Mouse (Mus musculus) olfactory bulb, adult 2 months (tissue): ENCODE data around the gene Ccdc141. TPM values are rescaled to one million over a fixed set of nuclear protein-coding genes. Genes with fewer than 3 reads are reported as not detected.

Experiments
- H3K27ac ChIP-seq: fragments of 200-500 bp; 2 replicates; pipeline ENCODE4 v1.5.1; 2012; ENCODE audit warnings: low read depth, low read length; ENCODE audit not compliant: insufficient read depth
- H3K4me1 ChIP-seq: fragments of 200-500 bp; 2 replicates; pipeline ENCODE4 v1.6.1; 2012; ENCODE audit warnings: low read length; ENCODE audit not compliant: control insufficient read depth, insufficient read depth
- H3K4me3 ChIP-seq: fragments of 200-500 bp; 2 replicates; pipeline ENCODE4 v1.5.1; 2012; ENCODE audit warnings: mild to moderate bottlenecking, low read depth, low read length, moderate library complexity; ENCODE audit not compliant: insufficient read depth
- CTCF ChIP-seq: fragments of 200-500 bp; IDR thresholded peaks from 2 replicates; pipeline ENCODE4 v1.5.1; 2012; ENCODE audit warnings: low read depth, mild to moderate bottlenecking, low read length, moderate library complexity; ENCODE audit not compliant: insufficient read depth
- POLR2A ChIP-seq: fragments of 200-500 bp; IDR thresholded peaks from 2 replicates; pipeline ENCODE4 v1.6.1; 2012; ENCODE audit warnings: mild to moderate bottlenecking, low read depth, low read length, moderate library complexity; ENCODE audit not compliant: insufficient read depth
- WGBS: fragments of 180-500 bp; shearing (Covaris S2); methylation state at CpG from one replicate; pipeline ENCODE4 v1.1.7; 2018; 5-methylcytosine and 5-hydroxymethylcytosine counted together
- polyA plus RNA-seq: library from polyadenylated mRNA; stranded (reverse); fragments of >200 nt; gene quantifications from 2 replicates; pipeline ENCODE4 v1.2.4, GENCODE M21; 2012; ENCODE audit warnings: low replicate concordance; ENCODE audit not compliant: missing spikeins, insufficient read depth, insufficient read length

Gene Ccdc141
- polyA plus RNA-seq: not detected in 2 replicates

GRCm38 (mm10) chr2:77170633-77171105 lies at the start of gene Ccdc141:
Ccdc141 (minus strand) TSS chr2:77170636.
- H3K27ac ChIP-seq: peak within 1 kb of the TSS; percentile 68
- H3K4me3 ChIP-seq: peak within 1 kb of the TSS; percentile 46
- no peak for TF ChIP-seq POLR2A
- no peak for TF ChIP-seq CTCF
- peaks cover 23% of the 10 kb centered on the region for H3K4me1 ChIP-seq
- WGBS: 6% methylated on average over 5 of the region's 6 CpGs

DNA sequence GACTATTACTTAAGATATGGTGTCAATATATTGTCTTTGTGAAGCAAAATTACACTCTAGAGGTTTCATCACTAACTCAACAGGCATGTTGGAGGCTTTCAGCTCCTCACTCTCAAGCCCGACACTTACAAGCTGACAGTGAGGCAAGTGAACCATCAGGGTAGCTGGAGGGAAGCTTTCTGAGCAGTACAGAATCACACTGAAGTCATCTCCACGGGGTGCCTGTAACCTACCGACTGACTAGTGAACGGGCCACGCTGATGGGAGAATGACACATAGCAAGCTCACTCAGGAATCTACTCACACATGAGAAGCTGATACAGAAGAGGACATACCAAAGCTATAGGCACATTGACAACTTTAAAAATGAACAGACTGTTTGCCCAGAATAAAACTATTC lies 42.4 kb upstream of the Ccdc141 start:
- Histone ChIP-seq H3K4me3 (no peak overlapping the region), H3K4me1 (0 out of 2 replicates have a peak, but pooled peaks cover 2% of the 10 kb centered on the region), H3K27ac (no peak overlapping the region)
- 62% methylated on average over 5 of the region's 5 CpGs for WGBS
- TF ChIP-seq POLR2A (no peak), CTCF (no peak)

- H3K4me3 ChIP-seq: no peak overlapping the region
- TF ChIP-seq CTCF: no peak
- no peak for TF ChIP-seq POLR2A
- H3K27ac ChIP-seq: no peak overlapping the region
- 74% methylated on average over 3 of the region's 3 CpGs for WGBS
- H3K4me1 ChIP-seq: peaks cover 3% of the 10 kb centered on the region; the same call in 1 of the 2 replicates
These were observed 36.5 kb upstream of the Ccdc141 start for GRCm38 (mm10) chr2:77206951-77207350.

- TF ChIP-seq POLR2A (no peak), CTCF (no peak)
- peaks cover 10% of the 10 kb centered on the region for H3K4me1 ChIP-seq
- no peak overlapping the region for H3K4me3 ChIP-seq
- H3K27ac ChIP-seq: no peak overlapping the region
- WGBS: 49% methylated on average over 2 of the region's 2 CpGs
These were observed 33.5 kb upstream of the Ccdc141 start for GRCm38 (mm10) chr2:77203916-77204315.

GRCm38 (mm10) chr2:77201900-77202299 lies 31.5 kb upstream of the Ccdc141 start:
- no peak for TF ChIP-seq CTCF
- no peak for TF ChIP-seq POLR2A
- 86% methylated on average over 1 of the region's 1 CpGs for WGBS
- Histone ChIP-seq H3K27ac (no peak overlapping the region), H3K4me3 (no peak overlapping the region), H3K4me1 (peaks cover 10% of the 10 kb centered on the region)

DNA sequence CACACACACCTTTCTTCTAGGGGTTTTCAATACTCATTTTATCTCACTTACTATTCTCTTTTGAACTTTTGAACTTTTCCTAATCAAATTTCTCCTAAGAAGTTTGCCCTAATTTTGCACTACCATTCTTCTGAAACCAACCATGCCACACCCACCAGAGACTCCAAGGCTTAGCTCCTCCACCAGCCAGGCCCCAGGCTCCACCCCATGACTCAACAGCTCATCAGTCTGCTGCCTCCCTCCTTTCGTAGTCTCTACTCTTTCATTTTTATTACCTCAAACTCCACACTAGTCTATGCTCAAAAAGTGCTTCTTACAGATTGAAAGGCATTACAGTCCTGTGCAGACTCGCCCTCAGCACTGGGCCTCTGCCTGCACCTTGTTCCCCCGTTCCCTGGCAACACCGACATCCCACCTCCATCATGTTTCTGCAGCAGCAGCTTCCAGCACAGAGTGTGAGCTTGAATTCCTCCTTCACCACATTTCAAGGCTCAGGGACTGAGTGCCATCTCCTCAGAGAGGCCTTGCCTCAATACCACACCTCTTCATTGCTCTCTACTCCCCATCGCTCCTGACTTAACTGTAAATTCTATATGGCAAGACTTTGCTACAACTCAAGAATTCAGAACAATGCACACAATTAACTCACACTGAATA lies 30.6 kb upstream of the Ccdc141 start:
- H3K4me3 ChIP-seq: no peak overlapping the region
- no peak overlapping the region for H3K27ac ChIP-seq
- TF ChIP-seq POLR2A: no peak
- TF ChIP-seq CTCF: no peak
- WGBS: 77% methylated on average over 5 of the region's 5 CpGs
- peaks cover 10% of the 10 kb centered on the region for H3K4me1 ChIP-seq

DNA sequence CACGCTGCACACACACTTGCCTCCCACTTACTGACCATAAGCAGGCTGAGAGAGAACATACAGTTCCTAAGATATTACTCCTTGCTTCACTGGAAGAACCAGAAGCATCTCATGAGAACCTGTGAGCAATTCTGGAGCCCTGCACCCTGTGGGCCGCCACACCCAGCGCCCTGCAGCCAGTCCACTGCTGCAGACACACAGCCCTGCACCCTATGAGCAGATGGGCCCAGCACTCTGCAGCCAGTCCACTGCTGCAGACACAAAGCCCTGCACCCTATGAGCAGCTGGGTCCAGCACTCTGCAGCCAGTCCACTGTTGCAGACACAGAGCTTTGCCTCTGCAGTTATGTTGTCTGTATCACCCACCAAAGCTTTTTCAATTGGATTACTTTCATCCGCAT lies 29.9 kb upstream of the Ccdc141 start:
- H3K4me1 ChIP-seq: peaks cover 10% of the 10 kb centered on the region
- H3K27ac ChIP-seq: no peak overlapping the region
- 91% methylated on average over 4 of the region's 4 CpGs for WGBS
- TF ChIP-seq CTCF (no peak), POLR2A (no peak)
- H3K4me3 ChIP-seq: no peak overlapping the region

- no peak for TF ChIP-seq CTCF
- TF ChIP-seq POLR2A: no peak
- Histone ChIP-seq H3K4me1 (peaks cover 7% of the 10 kb centered on the region), H3K27ac (no peak overlapping the region), H3K4me3 (no peak overlapping the region)
- WGBS: 72% methylated on average over 5 of the region's 5 CpGs
These were observed 27.8 kb upstream of the Ccdc141 start for GRCm38 (mm10) chr2:77198246-77198645.

GRCm38 (mm10) chr2:77196819-77197218 lies 26.4 kb upstream of the Ccdc141 start:
- Histone ChIP-seq H3K27ac (no peak overlapping the region), H3K4me1 (peaks cover 7% of the 10 kb centered on the region), H3K4me3 (no peak overlapping the region)
- no peak for TF ChIP-seq CTCF
- no peak for TF ChIP-seq POLR2A
- 90% methylated on average over 4 of the region's 4 CpGs for WGBS

DNA sequence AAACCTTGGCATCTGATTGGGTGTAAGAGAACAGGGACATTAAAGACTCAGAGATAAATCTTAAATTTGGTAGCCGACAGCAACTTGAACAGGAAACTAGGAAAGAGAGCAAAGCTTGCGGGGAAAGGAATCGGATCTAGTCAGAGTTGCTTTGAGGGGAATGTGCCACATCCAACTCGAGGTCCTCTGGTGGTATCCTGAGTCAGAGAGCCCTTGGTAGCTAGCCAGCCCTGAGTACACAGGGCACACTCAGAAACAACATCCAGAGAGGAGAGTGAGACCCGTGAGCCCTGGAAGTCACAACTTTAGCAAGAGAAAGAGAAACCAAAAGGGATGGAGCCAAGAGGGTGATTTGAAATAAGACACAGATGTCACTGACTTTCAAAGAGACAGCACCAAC lies 24.6 kb upstream of the Ccdc141 start:
- Histone ChIP-seq H3K4me1 (no peaks in the 10 kb centered on the region), H3K27ac (no peak overlapping the region), H3K4me3 (no peak overlapping the region)
- 84% methylated on average over 5 of the region's 5 CpGs for WGBS
- TF ChIP-seq CTCF (no peak), POLR2A (no peak)
